Mouse (Mus musculus): ENCODE data around the gene Dnmt3l.
"Not testable (repeated sequence)": the region's sequence is repeated elsewhere in the genome, so short reads cannot be mapped to it uniquely, and the experiment has no call there.

Dnmt3l gene

GRCm38 (mm10) chr10:78087101-78087511, 45.4 kb downstream of the Dnmt3l start:
- DNase-seq, result no peak

GRCm38 (mm10) chr10:78090246-78090645, 48.5 kb downstream of the Dnmt3l start:
- no peak for DNase-seq

- no peak for DNase-seq
Observed at GRCm38 (mm10) chr10:78090706-78091491, 49.2 kb downstream of the Dnmt3l start.

DNA sequence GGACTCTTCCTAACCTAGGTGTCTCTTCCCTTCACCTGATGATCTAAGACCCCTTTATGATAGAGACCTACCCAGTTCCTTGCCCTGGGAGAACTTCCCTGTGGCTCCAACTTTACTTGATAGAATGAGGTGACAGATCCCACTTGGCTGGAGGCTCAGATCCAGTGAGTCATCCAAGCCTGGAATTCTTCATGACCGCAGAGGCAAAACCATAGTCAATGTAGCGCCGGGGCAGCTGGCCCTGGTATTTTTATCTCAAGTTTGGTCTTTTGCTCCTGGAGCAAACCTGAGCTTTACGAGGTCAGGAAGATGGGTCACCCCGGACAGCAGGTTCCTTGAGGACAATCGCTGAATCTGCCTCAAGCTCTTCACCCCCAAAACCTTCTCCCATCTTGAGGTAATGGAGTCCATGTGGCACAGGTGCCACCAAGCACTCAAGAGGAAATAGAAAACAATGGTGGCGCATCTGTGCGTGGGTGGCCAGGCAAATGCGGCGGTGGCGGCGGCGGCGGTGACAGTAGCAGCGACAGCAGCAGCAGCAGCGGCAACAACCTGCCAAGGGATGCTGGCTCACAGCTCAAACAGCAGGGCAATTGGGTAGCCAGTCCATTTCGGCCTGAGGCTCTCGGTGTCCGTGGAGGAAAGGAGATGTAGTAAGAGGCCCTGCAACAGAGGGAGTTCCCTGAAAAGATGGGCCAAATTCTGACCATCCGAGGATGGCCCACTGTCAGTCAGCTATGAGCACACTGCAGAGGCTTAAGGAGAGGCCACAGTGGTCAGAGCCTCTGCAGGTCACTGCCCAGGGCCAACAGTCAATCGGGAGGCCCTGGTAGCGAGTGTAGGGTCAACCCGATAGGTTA, 50.3 kb downstream of the Dnmt3l start:
- DNase-seq, result no peak

GRCm38 (mm10) chr10:78092725-78093029, 50.9 kb downstream of the Dnmt3l start:
- no peak for DNase-seq

- DNase-seq, result no peak
Observed at GRCm38 (mm10) chr10:78095221-78095620, 53.5 kb downstream of the Dnmt3l start.

- DNase-seq, result no peak
Observed at GRCm38 (mm10) chr10:78095954-78096931, 54.5 kb downstream of the Dnmt3l start.

DNA sequence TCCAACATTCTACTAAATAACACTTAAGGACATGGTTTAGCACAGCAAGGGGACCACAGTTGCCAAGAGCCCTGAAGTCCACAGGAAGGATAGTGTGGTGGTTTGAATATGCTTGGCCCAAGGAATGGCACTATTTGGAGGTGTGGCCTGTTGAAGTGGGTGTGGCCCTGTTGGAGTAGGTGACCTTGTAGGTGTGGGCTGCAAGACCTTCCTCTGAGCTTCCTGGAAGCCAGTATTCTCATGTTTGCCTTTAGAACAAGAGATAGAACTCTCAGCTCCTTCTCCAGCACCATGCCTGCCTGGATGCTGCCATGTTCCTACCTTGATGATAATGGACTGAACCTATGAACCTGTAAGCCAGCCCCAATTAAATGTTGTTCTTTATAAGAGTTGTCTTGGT, 58.1 kb downstream of the Dnmt3l start:
- not testable (repeated sequence) for DNase-seq

- no peak for DNase-seq
Observed at GRCm38 (mm10) chr10:78100989-78101780, 59.4 kb downstream of the Dnmt3l start.

GRCm38 (mm10) chr10:78104555-78105490, 63.1 kb downstream of the Dnmt3l start:
- peak; percentile 13 for DNase-seq

DNA sequence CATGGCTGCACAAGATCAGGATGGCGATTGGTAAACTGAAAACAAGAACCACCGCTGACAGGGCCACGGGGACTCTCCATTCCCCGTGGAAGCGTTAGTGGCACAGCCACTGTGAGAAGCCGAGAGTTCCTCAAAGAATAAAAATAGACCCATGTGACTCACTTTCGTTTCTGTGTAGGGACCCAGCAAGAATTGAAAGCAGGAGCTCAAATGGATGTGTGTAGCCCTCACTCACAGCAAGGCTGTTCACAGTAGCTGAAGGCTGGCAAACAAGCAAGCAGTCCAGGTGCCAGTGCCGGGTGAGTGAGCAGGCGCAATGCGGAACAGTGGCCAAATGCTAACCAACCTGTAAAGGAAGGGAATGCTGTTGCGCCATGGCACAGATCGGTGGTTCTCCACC, 63.8 kb downstream of the Dnmt3l start:
- no peak for DNase-seq

Measured in right cerebral cortex, postnatal 4 days (tissue).